Mouse (Mus musculus): ENCODE results near the gene Tlcd1. TPM values are rescaled to one million over a fixed set of nuclear protein-coding genes. Genes with fewer than 3 reads are reported as not detected.

Tlcd1 gene
- polyA plus RNA-seq, 1 experiment from 2014 or later: 23.1 TPM

- Histone ChIP-seq H3K4me2 (replicated peaks; ENCODE audit: low read depth, low read length) (peak overlapping the region; percentile 59), H3K4me3 (ENCODE audit: low read length) (peak overlapping the region; percentile 60), H3K9me3 (ENCODE audit: control insufficient read depth, low read length) (no peaks in the 10 kb centered on the region), H3K4me1 (ENCODE audit: control insufficient read depth, insufficient read depth, low read length) (peaks cover 32% of the 10 kb centered on the region), H3K9ac (ENCODE audit: low read depth, low read length) (peak overlapping the region; percentile 69), H3K36me3 (ENCODE audit: control insufficient read depth, insufficient read depth, low read length) (peaks cover 34% of the 10 kb centered on the region), H3K27ac (ENCODE audit: low read depth, low read length) (peak overlapping the region; percentile 98), H3K27me3 (ENCODE audit: control insufficient read depth, insufficient read depth, low read length) (no peaks in the 10 kb centered on the region)
- ATAC-seq (ENCODE audit: low FRiP score, low TSS enrichment): peak; percentile 75
- under 1% methylated on average over 66 of the region's 84 CpGs for WGBS
Observed at GRCm38 (mm10) chr11:78177903-78178858, 1.7 kb downstream of the Tlcd1 start.

- Histone ChIP-seq H3K4me3 (ENCODE audit: low read length) (peak overlapping the region; percentile 60), H3K9ac (ENCODE audit: low read depth, low read length) (peak overlapping the region; percentile 69), H3K4me1 (ENCODE audit: control insufficient read depth, insufficient read depth, low read length) (peaks cover 32% of the 10 kb centered on the region), H3K27ac (ENCODE audit: low read depth, low read length) (peak overlapping the region; percentile 98), H3K4me2 (replicated peaks; ENCODE audit: low read depth, low read length) (peak overlapping the region; percentile 59), H3K9me3 (ENCODE audit: control insufficient read depth, low read length) (no peaks in the 10 kb centered on the region), H3K27me3 (ENCODE audit: control insufficient read depth, insufficient read depth, low read length) (no peaks in the 10 kb centered on the region), H3K36me3 (ENCODE audit: control insufficient read depth, insufficient read depth, low read length) (peaks cover 34% of the 10 kb centered on the region)
- no peak; the same call in 1 of the 2 replicates for ATAC-seq (ENCODE audit: low FRiP score, low TSS enrichment)
- WGBS: under 1% methylated on average over 29 of the region's 29 CpGs
Observed at GRCm38 (mm10) chr11:78178859-78179437, 2.4 kb downstream of the Tlcd1 start.

GRCm38 (mm10) chr11:78179438-78179999 is 3.0 kb downstream of the Tlcd1 start:
- peaks cover 32% of the 10 kb centered on the region for H3K4me1 ChIP-seq (ENCODE audit: control insufficient read depth, insufficient read depth, low read length)
- H3K27me3 ChIP-seq (ENCODE audit: control insufficient read depth, insufficient read depth, low read length): no peaks in the 10 kb centered on the region
- 28% methylated on average over 8 of the region's 8 CpGs for WGBS
- peak overlapping the region; percentile 98; the same call in 1 of the 2 replicates for H3K27ac ChIP-seq (ENCODE audit: low read depth, low read length)
- no peaks in the 10 kb centered on the region for H3K9me3 ChIP-seq (ENCODE audit: control insufficient read depth, low read length)
- peak overlapping the region; percentile 60 for H3K4me3 ChIP-seq (ENCODE audit: low read length)
- H3K9ac ChIP-seq (ENCODE audit: low read depth, low read length): peak overlapping the region; percentile 69
- peaks cover 34% of the 10 kb centered on the region for H3K36me3 ChIP-seq (ENCODE audit: control insufficient read depth, insufficient read depth, low read length)
- peak overlapping the region; percentile 59 for H3K4me2 ChIP-seq (replicated peaks; ENCODE audit: low read depth, low read length)
- no peak for ATAC-seq (ENCODE audit: low FRiP score, low TSS enrichment)

DNA sequence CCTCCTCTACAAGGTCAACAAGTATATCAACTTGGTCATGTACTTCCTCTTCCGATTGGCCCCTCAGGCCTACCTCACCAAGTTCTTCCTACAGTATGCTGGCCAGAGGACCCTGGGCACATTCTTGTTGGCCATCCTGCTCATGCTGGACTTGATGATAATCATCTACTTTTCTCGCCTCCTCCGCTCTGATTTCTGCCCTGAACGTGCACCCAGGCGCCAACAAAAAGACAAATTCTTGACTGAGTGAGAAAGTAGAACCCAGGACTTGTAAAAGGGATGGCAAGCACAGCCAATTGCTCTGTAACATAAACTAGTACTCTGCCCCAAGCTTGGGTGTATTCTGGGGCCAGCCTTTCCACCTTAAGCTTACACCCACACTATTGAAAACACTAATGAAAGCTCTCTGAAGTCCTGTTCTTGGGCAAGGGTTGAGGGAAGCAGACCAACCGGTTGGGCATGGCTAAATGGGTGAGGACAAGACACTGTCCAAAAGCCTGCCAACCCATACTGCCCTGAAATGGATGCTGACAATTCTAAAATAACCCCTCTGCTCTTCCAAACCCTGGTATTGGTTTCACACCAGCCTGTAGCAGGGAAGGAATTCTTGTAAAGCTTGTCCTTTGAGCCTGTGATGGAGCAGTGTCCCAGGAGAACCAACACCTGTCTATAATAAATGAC is 3.7 kb downstream of the Tlcd1 start:
- WGBS: 70% methylated on average over 6 of the region's 6 CpGs

DNA sequence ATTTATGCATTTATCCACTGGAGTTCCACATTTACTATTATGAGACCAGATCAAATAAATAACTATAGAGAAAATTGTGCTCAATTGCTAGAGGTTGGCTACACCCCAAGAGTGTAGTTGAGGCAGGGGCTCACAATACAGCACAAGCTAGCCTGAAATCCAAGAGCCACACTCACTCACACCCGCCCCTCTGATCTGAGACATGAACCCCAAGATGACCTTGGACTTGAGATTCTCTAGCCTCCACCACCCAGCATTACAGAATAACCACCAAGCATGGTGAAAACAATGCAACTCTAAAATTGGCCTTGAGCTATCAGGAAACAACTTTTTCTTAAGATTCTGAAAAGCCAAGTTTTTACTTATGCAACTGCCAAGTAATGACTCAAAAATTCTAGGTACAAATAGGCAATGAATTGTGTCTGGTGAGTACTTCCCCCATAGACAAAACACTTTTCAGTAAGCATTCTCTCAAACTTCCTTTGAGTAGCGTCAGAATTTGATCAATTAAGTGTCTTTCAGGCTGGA is 5.4 kb downstream of the Tlcd1 start:
- no peaks in the 10 kb centered on the region for H3K9me3 ChIP-seq (ENCODE audit: control insufficient read depth, low read length)
- ATAC-seq (ENCODE audit: low FRiP score, low TSS enrichment): no peak
- WGBS: 35% methylated on average over 2 of the region's 2 CpGs
- no peaks in the 10 kb centered on the region for H3K27me3 ChIP-seq (ENCODE audit: control insufficient read depth, insufficient read depth, low read length)
- no peak overlapping the region for H3K27ac ChIP-seq (ENCODE audit: low read depth, low read length)
- H3K4me3 ChIP-seq (ENCODE audit: low read length): peak overlapping the region; percentile 98
- H3K36me3 ChIP-seq (ENCODE audit: control insufficient read depth, insufficient read depth, low read length): peaks cover 34% of the 10 kb centered on the region
- peak overlapping the region; percentile 98; the same call in 1 of the 2 replicates for H3K9ac ChIP-seq (ENCODE audit: low read depth, low read length)
- H3K4me1 ChIP-seq (ENCODE audit: control insufficient read depth, insufficient read depth, low read length): peaks cover 32% of the 10 kb centered on the region
- peak overlapping the region; percentile 71 for H3K4me2 ChIP-seq (replicated peaks; ENCODE audit: low read depth, low read length)

More for the DNA sequence above, 3.7 kb downstream of the Tlcd1 start:
- Histone ChIP-seq H3K4me1 (ENCODE audit: control insufficient read depth, insufficient read depth, low read length) (peaks cover 32% of the 10 kb centered on the region), H3K27ac (ENCODE audit: low read depth, low read length) (0 out of 2 replicates have a peak overlapping the region, but pooled peaks have one; percentile 7), H3K9me3 (ENCODE audit: control insufficient read depth, low read length) (no peaks in the 10 kb centered on the region), H3K4me2 (replicated peaks; ENCODE audit: low read depth, low read length) (peak overlapping the region; percentile 59), H3K27me3 (ENCODE audit: control insufficient read depth, insufficient read depth, low read length) (no peaks in the 10 kb centered on the region), H3K36me3 (ENCODE audit: control insufficient read depth, insufficient read depth, low read length) (peaks cover 34% of the 10 kb centered on the region), H3K9ac (ENCODE audit: low read depth, low read length) (peak overlapping the region; percentile 69; the same call in 1 of the 2 replicates), H3K4me3 (ENCODE audit: low read length) (peak overlapping the region; percentile 60; the same call in 1 of the 2 replicates)
- ATAC-seq (ENCODE audit: low FRiP score, low TSS enrichment): no peak

DNA sequence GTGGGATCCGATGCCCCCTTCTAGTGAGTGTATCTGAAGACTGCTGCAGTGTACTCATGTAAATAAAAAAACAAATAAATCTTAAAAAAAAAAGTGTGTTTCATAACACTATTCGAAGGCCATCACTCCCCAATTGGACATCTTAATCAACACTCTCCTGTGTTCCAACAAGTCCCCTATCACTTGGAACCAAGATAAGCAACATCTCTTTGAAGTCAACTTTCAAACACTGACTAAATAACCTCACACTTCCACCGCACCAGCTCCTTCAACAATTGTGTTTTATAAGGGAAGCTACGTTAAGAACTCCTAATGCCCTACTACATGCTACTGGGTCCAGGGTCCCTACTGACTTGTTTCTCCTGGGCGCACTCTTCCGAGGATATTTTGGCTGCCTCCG is 5.9 kb downstream of the Tlcd1 start:
- Histone ChIP-seq H3K27ac (ENCODE audit: low read depth, low read length) (no peak overlapping the region), H3K9ac (ENCODE audit: low read depth, low read length) (peak overlapping the region; percentile 98), H3K4me2 (replicated peaks; ENCODE audit: low read depth, low read length) (peak overlapping the region; percentile 71), H3K4me3 (ENCODE audit: low read length) (peak overlapping the region; percentile 98), H3K9me3 (ENCODE audit: control insufficient read depth, low read length) (no peaks in the 10 kb centered on the region), H3K36me3 (ENCODE audit: control insufficient read depth, insufficient read depth, low read length) (peaks cover 34% of the 10 kb centered on the region), H3K4me1 (ENCODE audit: control insufficient read depth, insufficient read depth, low read length) (peaks cover 32% of the 10 kb centered on the region), H3K27me3 (ENCODE audit: control insufficient read depth, insufficient read depth, low read length) (no peaks in the 10 kb centered on the region)
- WGBS: 6% methylated on average over 7 of the region's 7 CpGs
- ATAC-seq (ENCODE audit: low FRiP score, low TSS enrichment): no peak

- Histone ChIP-seq H3K36me3 (ENCODE audit: control insufficient read depth, insufficient read depth, low read length) (peaks cover 34% of the 10 kb centered on the region), H3K9me3 (ENCODE audit: control insufficient read depth, low read length) (no peaks in the 10 kb centered on the region), H3K27me3 (ENCODE audit: control insufficient read depth, insufficient read depth, low read length) (no peaks in the 10 kb centered on the region), H3K4me3 (ENCODE audit: low read length) (peak within 1 kb of the TSS; percentile 98), H3K4me2 (replicated peaks; ENCODE audit: low read depth, low read length) (peak within 1 kb of the TSS; percentile 71), H3K4me1 (ENCODE audit: control insufficient read depth, insufficient read depth, low read length) (peaks cover 32% of the 10 kb centered on the region), H3K27ac (ENCODE audit: low read depth, low read length) (peak within 1 kb of the TSS; percentile 96), H3K9ac (ENCODE audit: low read depth, low read length) (peak within 1 kb of the TSS; percentile 98)
- WGBS: under 1% methylated on average over 38 of the region's 38 CpGs
- peak; percentile 83 for ATAC-seq (ENCODE audit: low FRiP score, low TSS enrichment)
Observed at GRCm38 (mm10) chr11:78182961-78183844, 6.7 kb downstream of the Tlcd1 start, which contains the start of gene Rpl23a. Gene Rpl23a (minus strand): TSS chr11:78183584.
